ENCODE assay signal across 26 mouse cellular contexts in genomic region chr9:14285036-14285435, GRCm38 (mm10). TPM values are rescaled to one million over a fixed set of nuclear protein-coding genes. Genes with fewer than 3 reads are reported as not detected.
DNase-seq lines count a peak whose midpoint lies in the region; ATAC-seq and TF ChIP-seq lines count a peak whose summit lies in the region.
"Had no signal": no experiment of that assay in that cellular context is flagged by ENCODE, and none has a peak within 500 bp of the region (broad histone marks: within the 10 kb centered on the region; RNA-seq: fewer than 3 reads in every experiment).

No protein-coding gene starts in this region.

- no peaks in the 10 kb centered on the region for H3K36me3 ChIP-seq in C2C12 (ENCODE audit: control insufficient read depth, insufficient read depth)
- no peaks in the 10 kb centered on the region for H3K36me3 ChIP-seq in stomach, postnatal 0 days (ENCODE audit: control insufficient read depth, insufficient read depth, low read length)
- H3K36me3 ChIP-seq: embryonic facial prominence, embryonic 13.5 days; heart, embryonic 15.5 days; hindbrain, embryonic 15.5 days; liver, embryonic 13.5 days; midbrain, embryonic 13.5 days had no signal

- TF ChIP-seq CTCF in C2C12 (IDR thresholded peaks at IDR 0.05; ENCODE audit: control insufficient read depth, insufficient read depth, insufficient read length): no peak
- TF ChIP-seq CTCF in stomach, postnatal 0 days (IDR thresholded peaks at IDR 0.05; ENCODE audit: low read depth): no peak

- DNase-seq in adrenal gland, adult 2 months: peak; percentile 68
- no peak for DNase-seq in adrenal gland, adult 18-20 months (ENCODE audit: low spot score in 2 of 2)
- peak; percentile 52 for DNase-seq in adrenal gland, postnatal 14 days
- DNase-seq in stomach, postnatal 0 days (ENCODE audit: low spot score): no peak
- DNase-seq in embryo, embryonic 11 days: no peak
- DNase-seq in layer of hippocampus, postnatal 14 days (ENCODE audit: low spot score in 2 of 2): no peak
- DNase-seq: B cell, adult 2 months; cerebellum, adult 18-20 months; cerebellum, postnatal 14 days; gastrocnemius, adult 2 months; heart, postnatal 36 days; kidney, adult 2 months; kidney, postnatal 14 days; liver, embryonic 13.5 days; lung, adult 2 months; lung, postnatal 36 days; right cerebral cortex, postnatal 25 days; thymus, postnatal 36 days had no signal

- 0 out of 2 replicates have a peak, but pooled peaks have one; percentile 29 for ATAC-seq in stomach, postnatal 0 days (ENCODE audit: low FRiP score, low TSS enrichment)
- ATAC-seq: forebrain, embryonic 13.5 days; midbrain, embryonic 13.5 days had no signal

- H3K4me1 ChIP-seq in stomach, postnatal 0 days (replicated peaks; ENCODE audit: control insufficient read depth, insufficient read depth): no peaks in the 10 kb centered on the region
- H3K4me1 ChIP-seq: hindbrain, embryonic 15.5 days; liver, embryonic 13.5 days; megakaryocyte, embryonic 14.5 days had no signal

- no peak overlapping the region for H3K9ac ChIP-seq in stomach, postnatal 0 days (ENCODE audit: low read length)
- H3K9ac ChIP-seq: embryonic facial prominence, embryonic 13.5 days; forebrain, embryonic 13.5 days; heart, embryonic 15.5 days; hindbrain, embryonic 15.5 days; liver, embryonic 13.5 days; midbrain, embryonic 13.5 days had no signal

- TF ChIP-seq EP300 in stomach, postnatal 0 days (optimal IDR thresholded peaks at IDR 0.05): no peak

- no peaks in the 10 kb centered on the region for H3K79me2 ChIP-seq in C2C12 (ENCODE audit: control insufficient read depth, insufficient read depth)

- no peak overlapping the region for H3ac ChIP-seq in C2C12 (ENCODE audit: control insufficient read depth, insufficient read length, low read depth)

- H3K9me3 ChIP-seq in stomach, postnatal 0 days (ENCODE audit: control insufficient read depth, low read length): no peaks in the 10 kb centered on the region
- H3K9me3 ChIP-seq: embryonic facial prominence, embryonic 13.5 days; forebrain, embryonic 13.5 days; heart, embryonic 15.5 days; hindbrain, embryonic 15.5 days; liver, embryonic 13.5 days; megakaryocyte, embryonic 14.5 days; midbrain, embryonic 13.5 days had no signal

- no peaks in the 10 kb centered on the region for H3K79me3 ChIP-seq in C2C12 (ENCODE audit: low read depth)

- 20% methylated on average over 3 of the region's 3 CpGs for WGBS in stomach, postnatal 0 days

- no peak overlapping the region for H3K4me3 ChIP-seq in C2C12 (ENCODE audit: insufficient read depth, poor library complexity, severe bottlenecking)
- H3K4me3 ChIP-seq in stomach, postnatal 0 days (ENCODE audit: low read depth, low read length): no peak overlapping the region
- H3K4me3 ChIP-seq: embryonic facial prominence, embryonic 13.5 days; forebrain, embryonic 13.5 days; gastrocnemius, adult 2 months; heart, embryonic 15.5 days; hindbrain, embryonic 15.5 days; layer of hippocampus, adult 2 months; liver, embryonic 13.5 days; megakaryocyte, embryonic 14.5 days; midbrain, embryonic 13.5 days had no signal

- H3K27me3 ChIP-seq in C2C12 (ENCODE audit: control insufficient read depth, insufficient read depth, insufficient read length): no peaks in the 10 kb centered on the region
- no peaks in the 10 kb centered on the region for H3K27me3 ChIP-seq in stomach, postnatal 0 days (ENCODE audit: control insufficient read depth, insufficient read depth, low read length)
- H3K27me3 ChIP-seq: embryonic facial prominence, embryonic 13.5 days; forebrain, embryonic 13.5 days; heart, embryonic 15.5 days; hindbrain, embryonic 15.5 days; liver, embryonic 13.5 days; midbrain, embryonic 13.5 days had no signal

- H3K27ac ChIP-seq in stomach, postnatal 0 days (replicated peaks): no peak overlapping the region
- H3K27ac ChIP-seq: embryonic facial prominence, embryonic 13.5 days; forebrain, embryonic 13.5 days; gastrocnemius, adult 2 months; heart, embryonic 15.5 days; hindbrain, embryonic 15.5 days; layer of hippocampus, adult 2 months; liver, embryonic 13.5 days; midbrain, embryonic 13.5 days had no signal

- H3K4me2 ChIP-seq in stomach, postnatal 0 days (replicated peaks; ENCODE audit: low read depth): no peak overlapping the region
- H3K4me2 ChIP-seq: embryonic facial prominence, embryonic 13.5 days; forebrain, embryonic 13.5 days; heart, embryonic 15.5 days; hindbrain, embryonic 15.5 days; liver, embryonic 13.5 days; midbrain, embryonic 13.5 days had no signal

TF ChIP-seq in C2C12, 6 proteins besides CTCF, POLR2A, EP300 and RAD21:
- TF ChIP-seq MAX (IDR thresholded peaks at IDR 0.05): no peak
- TF ChIP-seq USF1 (IDR thresholded peaks at IDR 0.05; ENCODE audit: low read depth): no peak
- TF ChIP-seq CEBPB (IDR thresholded peaks at IDR 0.05; ENCODE audit: low read depth): peak; percentile 4
- TF ChIP-seq MYOD1 (IDR thresholded peaks at IDR 0.05; ENCODE audit: control insufficient read depth, insufficient read length, low read depth): peak; percentile 36
- no peak for TF ChIP-seq MYOG (IDR thresholded peaks at IDR 0.05; ENCODE audit: control insufficient read depth, extremely low read depth, insufficient read length)
- no peak for TF ChIP-seq FOSL1 (IDR thresholded peaks at IDR 0.05; ENCODE audit: insufficient read depth, low read length, poor library complexity, severe bottlenecking)
TF ChIP-seq in C2C12: peak in this region for 2.

RNA-seq across cellular contexts. Expression of gene Sesn3, which starts 10.2 kb away (rescaled TPM):
- 10 to 100 TPM; 58.8 to 65.1 TPM for total RNA-seq in adrenal gland, adult 2 months (2021)
- 16.1 and 19.4 TPM in 2 replicates for polyA plus RNA-seq in adrenal gland, adult 2 months (2012; rRNA removed)
- total RNA-seq in adrenal gland, adult 18-20 months (2021): 10 to 100 TPM; 40.6 to 66.1 TPM
- polyA plus RNA-seq in C2C12 (2012; fragmentation: generic; extraction: Trizol): 4.9 TPM
- total RNA-seq in adrenal gland, postnatal 14 days (2021): 41.2 and 45.3 TPM in 2 replicates
- polyA plus RNA-seq in stomach, postnatal 0 days (2015; fragmentation: Nextera tagmentation; extraction: Ambion mirVana): 6.6 and 8.2 TPM in 2 replicates
- total RNA-seq in layer of hippocampus, postnatal 14 days (2021): 10 to 100 TPM; 59.1 to 66.2 TPM

Comparison
In these comparisons a context has a peak if more than half of its experiments do, and no peak if none do; other contexts are left out.
1. DNase-seq: peak in adrenal gland, adult 2 months (single experiment) and adrenal gland, postnatal 14 days (single experiment); none in adrenal gland, adult 18-20 months (0 of 2), stomach, postnatal 0 days (single experiment), embryo, embryonic 11 days (single experiment) and layer of hippocampus, postnatal 14 days (0 of 2).